Mouse (Mus musculus): ENCODE measurements at regions not wholly inside any gene's neighbourhood (a gene's known extent, or its start where the extent isn't known, plus 50 kb on each side); places are given as distances from the start of the nearest gene placed in this dataset.

DNA sequence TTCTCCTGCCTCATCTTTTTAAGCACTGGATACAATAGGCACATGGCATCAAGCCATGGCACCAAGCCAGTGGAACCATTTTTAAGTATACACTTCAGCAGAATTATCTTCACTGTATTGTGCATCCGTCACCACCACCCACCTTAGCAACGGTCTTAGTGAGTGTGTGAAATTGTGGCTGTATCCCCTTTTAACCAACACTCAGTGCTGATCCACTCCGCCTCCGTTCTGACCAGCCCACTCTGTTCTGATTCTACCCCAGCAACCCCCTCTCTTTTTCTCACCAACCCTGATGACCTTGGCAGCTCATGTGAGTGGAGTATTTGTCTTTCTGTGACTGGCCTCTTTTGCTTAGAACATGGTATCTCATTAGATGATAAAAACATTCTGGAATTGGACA is 662.2 kb downstream of the Zfp706 start:
- no peaks in the 10 kb centered on the region for H3K9me3 ChIP-seq (ENCODE audit: control insufficient read depth, low read length)
- no peaks in the 10 kb centered on the region for H3K27me3 ChIP-seq (replicated peaks; ENCODE audit: control insufficient read depth, insufficient read depth, low read length)
- no peaks in the 10 kb centered on the region for H3K36me3 ChIP-seq (ENCODE audit: control insufficient read depth, insufficient read depth, low read length)
- H3K27ac ChIP-seq (ENCODE audit: low read depth, low read length) = no peak overlapping the region
- WGBS = 74% methylated on average over 4 of the region's 4 CpGs
- H3K9ac ChIP-seq (ENCODE audit: low read depth, low read length) = no peak overlapping the region
- no peak overlapping the region for H3K4me3 ChIP-seq (ENCODE audit: low read length)
- ATAC-seq = no peak
- no peak overlapping the region for H3K4me2 ChIP-seq (ENCODE audit: low read length)
- H3K4me1 ChIP-seq (ENCODE audit: control insufficient read depth, insufficient read depth, low read depth, low read length) = no peaks in the 10 kb centered on the region

DNA sequence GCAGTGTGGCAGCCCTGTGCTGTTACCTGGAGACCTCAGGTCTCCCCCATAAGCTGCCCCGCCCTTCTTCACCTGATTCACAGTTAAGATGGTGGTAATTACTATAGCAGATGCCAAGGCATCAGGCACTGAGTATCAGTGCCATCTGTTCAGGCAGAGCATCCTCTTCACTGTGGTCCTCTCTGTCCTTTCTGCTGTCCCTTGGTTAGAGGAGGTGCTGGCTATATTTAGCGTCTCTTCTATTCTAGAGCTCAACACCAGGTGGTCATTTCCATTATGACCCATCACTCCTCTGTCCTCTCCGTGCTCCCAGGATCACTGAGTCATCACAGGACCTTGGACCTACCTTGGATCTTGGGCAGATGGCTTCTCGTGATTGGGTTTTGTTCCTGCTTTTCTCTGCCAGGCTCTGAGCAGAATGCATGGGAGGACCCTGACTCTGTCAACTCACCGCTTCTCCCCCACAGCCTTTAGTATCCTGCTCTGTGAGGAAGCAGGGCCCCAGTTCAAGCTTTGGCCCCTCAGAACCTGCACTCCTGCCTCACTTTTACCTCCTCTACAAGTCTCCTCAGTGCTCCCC is 667.5 kb downstream of the Zfp706 start:
- Histone ChIP-seq H3K27me3 (replicated peaks; ENCODE audit: control insufficient read depth, insufficient read depth, low read length) (no peaks in the 10 kb centered on the region), H3K9ac (ENCODE audit: low read depth, low read length) (no peak overlapping the region), H3K4me1 (ENCODE audit: control insufficient read depth, insufficient read depth, low read depth, low read length) (no peaks in the 10 kb centered on the region), H3K9me3 (ENCODE audit: control insufficient read depth, low read length) (no peaks in the 10 kb centered on the region), H3K4me2 (ENCODE audit: low read length) (no peak overlapping the region), H3K27ac (ENCODE audit: low read depth, low read length) (no peak overlapping the region), H3K36me3 (ENCODE audit: control insufficient read depth, insufficient read depth, low read length) (no peaks in the 10 kb centered on the region), H3K4me3 (ENCODE audit: low read length) (no peak overlapping the region)
- ATAC-seq = no peak
- 85% methylated on average over 5 of the region's 5 CpGs for WGBS

DNA sequence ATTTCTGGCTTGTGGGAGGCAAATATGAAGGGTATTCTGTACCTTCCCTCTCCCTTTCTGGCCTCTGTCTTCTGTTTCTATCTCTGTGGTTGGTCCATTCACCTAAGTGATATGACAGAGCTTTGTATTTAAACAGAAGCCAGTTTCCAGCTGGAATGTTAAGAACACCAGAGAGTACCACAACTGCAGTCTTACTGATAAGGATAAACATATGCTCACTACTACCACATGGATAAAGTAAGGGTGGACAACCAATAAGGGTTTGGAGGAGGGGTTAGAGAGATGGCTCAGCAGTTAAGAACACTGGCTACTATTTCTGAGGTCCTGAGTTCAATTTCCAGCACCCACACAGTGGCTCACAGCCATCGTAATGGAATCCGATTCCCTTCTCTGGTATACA is 668.8 kb downstream of the Zfp706 start:
- H3K9ac ChIP-seq (ENCODE audit: low read depth, low read length) = no peak overlapping the region
- H3K4me1 ChIP-seq (ENCODE audit: control insufficient read depth, insufficient read depth, low read depth, low read length) = no peaks in the 10 kb centered on the region
- ATAC-seq = no peak
- H3K9me3 ChIP-seq (ENCODE audit: control insufficient read depth, low read length) = no peaks in the 10 kb centered on the region
- H3K4me3 ChIP-seq (ENCODE audit: low read length) = no peak overlapping the region
- no peak overlapping the region for H3K4me2 ChIP-seq (ENCODE audit: low read length)
- H3K27ac ChIP-seq (ENCODE audit: low read depth, low read length) = no peak overlapping the region
- no peaks in the 10 kb centered on the region for H3K27me3 ChIP-seq (replicated peaks; ENCODE audit: control insufficient read depth, insufficient read depth, low read length)
- 85% methylated on average over 2 of the region's 2 CpGs for WGBS
- H3K36me3 ChIP-seq (ENCODE audit: control insufficient read depth, insufficient read depth, low read length) = no peaks in the 10 kb centered on the region

DNA sequence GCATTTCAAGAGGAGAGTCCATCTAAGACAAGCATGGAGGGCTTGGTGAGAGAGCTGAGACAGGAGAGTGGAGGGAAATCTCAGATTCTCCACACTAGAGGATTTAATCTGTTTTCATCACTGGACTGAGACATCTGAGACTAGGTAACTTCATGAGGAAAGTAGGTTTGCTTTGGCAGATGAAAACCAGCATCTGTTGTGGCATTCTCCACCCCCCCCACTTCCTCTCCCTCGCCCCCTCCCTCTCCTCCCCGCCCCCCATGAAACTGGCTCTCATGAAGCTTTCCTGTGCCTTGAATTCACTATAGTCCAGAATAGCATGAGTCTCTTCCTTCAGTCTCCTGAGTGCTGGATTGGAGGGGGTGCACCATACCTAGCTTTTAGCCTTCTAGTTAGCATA is 670.7 kb downstream of the Zfp706 start:
- no peak for ATAC-seq
- Histone ChIP-seq H3K9me3 (ENCODE audit: control insufficient read depth, low read length) (no peaks in the 10 kb centered on the region), H3K4me1 (ENCODE audit: control insufficient read depth, insufficient read depth, low read depth, low read length) (no peaks in the 10 kb centered on the region), H3K36me3 (ENCODE audit: control insufficient read depth, insufficient read depth, low read length) (no peaks in the 10 kb centered on the region), H3K4me2 (ENCODE audit: low read length) (no peak overlapping the region), H3K4me3 (ENCODE audit: low read length) (no peak overlapping the region), H3K27ac (ENCODE audit: low read depth, low read length) (no peak overlapping the region), H3K9ac (ENCODE audit: low read depth, low read length) (no peak overlapping the region), H3K27me3 (replicated peaks; ENCODE audit: control insufficient read depth, insufficient read depth, low read length) (no peaks in the 10 kb centered on the region)
- no CpG with 5 or more reads among the region's 2 CpGs for WGBS

DNA sequence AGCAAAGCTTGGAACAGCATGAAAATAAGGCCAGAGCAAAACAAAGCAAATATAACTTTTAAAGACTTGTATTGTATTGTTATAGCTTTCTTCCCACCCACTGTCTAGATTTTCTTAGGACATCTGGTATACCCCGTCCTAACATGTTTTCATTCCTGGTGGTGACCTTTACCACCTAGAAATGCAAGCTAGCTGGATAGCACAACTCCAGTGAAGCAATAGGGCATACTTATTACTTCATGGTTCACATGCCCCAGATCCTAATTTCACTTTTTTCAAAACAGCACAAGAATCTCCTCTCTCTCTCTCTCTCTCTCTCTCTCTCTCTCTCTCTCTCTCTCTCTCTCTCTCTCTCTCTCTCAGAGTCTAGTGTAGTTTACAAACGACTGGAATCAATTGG is 672.5 kb downstream of the Zfp706 start:
- Histone ChIP-seq H3K27me3 (replicated peaks; ENCODE audit: control insufficient read depth, insufficient read depth, low read length) (no peaks in the 10 kb centered on the region), H3K9me3 (ENCODE audit: control insufficient read depth, low read length) (no peaks in the 10 kb centered on the region), H3K4me3 (ENCODE audit: low read length) (no peak overlapping the region), H3K36me3 (ENCODE audit: control insufficient read depth, insufficient read depth, low read length) (no peaks in the 10 kb centered on the region), H3K9ac (ENCODE audit: low read depth, low read length) (no peak overlapping the region), H3K27ac (ENCODE audit: low read depth, low read length) (no peak overlapping the region), H3K4me1 (ENCODE audit: control insufficient read depth, insufficient read depth, low read depth, low read length) (no peaks in the 10 kb centered on the region), H3K4me2 (ENCODE audit: low read length) (no peak overlapping the region)
- no peak for ATAC-seq
- 75% methylated on average over 2 of the region's 2 CpGs for WGBS

DNA sequence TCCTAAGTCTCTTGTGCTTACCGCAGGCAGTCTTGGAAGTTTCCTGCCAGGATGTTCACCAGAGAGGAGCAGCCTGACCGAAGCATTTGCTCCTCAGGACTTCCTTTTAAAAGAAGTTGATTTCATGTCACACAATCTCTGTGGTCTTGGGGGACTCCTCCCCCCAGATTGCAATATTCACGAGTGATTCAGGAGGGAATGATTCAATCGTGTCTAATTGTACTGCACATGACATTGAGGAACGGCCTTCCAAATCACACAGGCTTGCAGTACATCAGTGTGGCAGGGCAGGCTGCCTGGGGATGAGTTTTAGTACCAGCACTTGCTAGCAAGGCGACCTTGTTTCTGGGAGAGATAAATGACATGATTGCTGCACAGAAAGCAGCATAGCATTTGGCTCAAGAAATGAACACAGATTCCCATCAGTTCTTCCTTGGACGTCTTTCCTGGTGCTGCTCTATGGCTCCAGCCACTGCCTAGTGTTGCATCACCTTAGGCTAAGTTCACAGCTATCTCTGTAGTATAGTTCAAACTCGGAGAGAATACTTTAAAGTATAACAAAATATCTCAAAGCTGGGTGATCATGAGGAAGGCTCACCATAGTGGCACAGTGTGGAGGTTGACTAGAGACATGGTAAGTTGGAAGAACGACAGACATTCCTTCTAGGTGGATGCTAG is 673.0 kb downstream of the Zfp706 start:
- WGBS = 80% methylated on average over 9 of the region's 9 CpGs
- H3K9me3 ChIP-seq (ENCODE audit: control insufficient read depth, low read length) = no peaks in the 10 kb centered on the region
- no peak; the same call in 1 of the 2 replicates for ATAC-seq

DNA sequence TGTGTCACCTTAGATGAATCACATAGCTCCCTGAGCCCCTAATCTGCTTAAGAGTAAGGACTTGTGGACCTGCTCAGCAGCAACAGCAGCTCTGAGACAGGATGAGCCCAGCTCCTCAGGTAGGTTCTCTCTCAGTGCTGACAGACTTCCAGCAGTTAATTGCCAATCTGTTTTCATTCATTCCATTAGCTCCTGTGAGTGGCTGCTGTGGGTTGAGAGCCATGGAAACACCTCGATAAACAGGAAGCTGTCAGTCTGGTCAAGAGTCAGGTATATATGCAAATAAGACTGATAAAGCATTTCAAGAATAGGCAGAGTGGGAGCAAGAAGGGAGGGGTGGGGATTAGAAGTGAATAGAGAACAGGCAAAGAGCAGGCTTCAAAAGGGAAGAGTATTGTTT is 673.7 kb downstream of the Zfp706 start:
- Histone ChIP-seq H3K9ac (ENCODE audit: low read depth, low read length) (no peak overlapping the region), H3K9me3 (ENCODE audit: control insufficient read depth, low read length) (no peaks in the 10 kb centered on the region), H3K4me3 (ENCODE audit: low read length) (no peak overlapping the region), H3K27me3 (replicated peaks; ENCODE audit: control insufficient read depth, insufficient read depth, low read length) (no peaks in the 10 kb centered on the region), H3K4me1 (ENCODE audit: control insufficient read depth, insufficient read depth, low read depth, low read length) (no peaks in the 10 kb centered on the region), H3K4me2 (ENCODE audit: low read length) (no peak overlapping the region), H3K36me3 (ENCODE audit: control insufficient read depth, insufficient read depth, low read length) (no peaks in the 10 kb centered on the region), H3K27ac (ENCODE audit: low read depth, low read length) (no peak overlapping the region)
- 79% methylated on average over 1 of the region's 1 CpGs for WGBS
- ATAC-seq = no peak

More for the DNA sequence above, 673.0 kb downstream of the Zfp706 start:
- Histone ChIP-seq H3K4me2 (ENCODE audit: low read length) (no peak overlapping the region), H3K36me3 (ENCODE audit: control insufficient read depth, insufficient read depth, low read length) (no peaks in the 10 kb centered on the region), H3K27me3 (replicated peaks; ENCODE audit: control insufficient read depth, insufficient read depth, low read length) (no peaks in the 10 kb centered on the region), H3K4me1 (ENCODE audit: control insufficient read depth, insufficient read depth, low read depth, low read length) (no peaks in the 10 kb centered on the region), H3K4me3 (ENCODE audit: low read length) (no peak overlapping the region), H3K27ac (ENCODE audit: low read depth, low read length) (no peak overlapping the region), H3K9ac (ENCODE audit: low read depth, low read length) (no peak overlapping the region)

DNA sequence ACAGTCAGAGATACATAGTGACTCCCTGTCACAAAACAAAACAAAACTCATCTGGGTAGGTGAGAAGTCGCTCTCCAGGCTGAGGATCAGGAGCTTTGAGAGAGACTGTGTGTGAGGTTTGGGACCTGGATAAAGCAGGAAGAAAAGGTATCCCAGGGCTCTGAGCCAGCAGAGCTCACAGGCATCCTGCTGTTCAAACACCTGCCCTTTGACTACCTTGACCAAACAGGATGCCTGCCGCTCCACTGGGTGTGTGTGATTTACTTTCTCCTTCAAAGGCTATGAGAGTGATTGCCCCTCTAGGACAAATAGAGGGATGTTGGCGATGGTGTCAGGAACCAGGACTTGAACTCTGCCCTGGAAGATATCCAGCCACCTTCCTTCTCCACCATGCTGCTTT is 674.3 kb downstream of the Zfp706 start:
- H3K4me1 ChIP-seq (ENCODE audit: control insufficient read depth, insufficient read depth, low read depth, low read length) = no peaks in the 10 kb centered on the region
- no peak overlapping the region for H3K4me2 ChIP-seq (ENCODE audit: low read length)
- H3K27me3 ChIP-seq (replicated peaks; ENCODE audit: control insufficient read depth, insufficient read depth, low read length) = no peaks in the 10 kb centered on the region
- 76% methylated on average over 3 of the region's 3 CpGs for WGBS
- no peaks in the 10 kb centered on the region for H3K9me3 ChIP-seq (ENCODE audit: control insufficient read depth, low read length)
- H3K4me3 ChIP-seq (ENCODE audit: low read length) = no peak overlapping the region
- no peak overlapping the region for H3K9ac ChIP-seq (ENCODE audit: low read depth, low read length)
- ATAC-seq = no peak
- H3K27ac ChIP-seq (ENCODE audit: low read depth, low read length) = no peak overlapping the region
- H3K36me3 ChIP-seq (ENCODE audit: control insufficient read depth, insufficient read depth, low read length) = no peaks in the 10 kb centered on the region
